Mouse (Mus musculus) urinary bladder, postnatal 4 days (tissue): Measurements from ENCODE around the gene Gm20388.
"Not testable (repeated sequence)": the region's sequence is repeated elsewhere in the genome, so short reads cannot be mapped to it uniquely, and the experiment has no call there.

Experiments
- DNase-seq, 2 experiments: peaks; one replicate each; pipeline ENCODE4 v3.0.0; 2021 to 2022; ENCODE audit warnings: low spot score in 2 of 2

The Gm20388 gene

GRCm38 (mm10) chr8:123474549-123474948 lies 3563.9 kb downstream of the Gm20388 start:
- DNase-seq = not testable (repeated sequence)

- no peak for DNase-seq
These were observed 3566.5 kb downstream of the Gm20388 start for GRCm38 (mm10) chr8:123476911-123477736.

- peak; percentile 90 to 91 for DNase-seq
These were observed 3567.2 kb downstream of the Gm20388 start, which contains the start of gene Afg3l1 for GRCm38 (mm10) chr8:123477737-123478258. TSS of gene Afg3l1 (plus strand) at chr8:123477903.

GRCm38 (mm10) chr8:123478456-123479218 lies 3568.0 kb downstream of the Gm20388 start:
- DNase-seq = no peak

DNA sequence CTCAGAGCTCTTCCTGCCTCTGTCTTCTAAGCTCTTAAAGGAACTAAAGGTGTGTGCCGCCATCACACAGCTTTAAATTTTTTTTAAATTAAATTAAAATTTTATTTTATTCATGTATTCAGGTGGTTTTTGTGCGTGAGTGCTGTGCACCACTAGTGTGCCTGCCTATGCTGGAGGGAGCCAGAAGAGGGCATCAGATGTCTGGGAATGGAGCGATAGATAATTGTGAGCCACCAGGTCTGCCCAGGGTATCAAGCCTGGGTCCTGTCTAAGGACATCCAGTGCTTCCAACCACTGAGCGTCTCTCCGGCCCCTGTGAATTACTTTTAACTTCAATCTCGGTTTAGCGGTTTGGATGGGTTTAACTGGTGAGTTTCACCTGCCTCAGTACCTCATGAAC lies 3572.0 kb downstream of the Gm20388 start:
- no peak for DNase-seq

DNA sequence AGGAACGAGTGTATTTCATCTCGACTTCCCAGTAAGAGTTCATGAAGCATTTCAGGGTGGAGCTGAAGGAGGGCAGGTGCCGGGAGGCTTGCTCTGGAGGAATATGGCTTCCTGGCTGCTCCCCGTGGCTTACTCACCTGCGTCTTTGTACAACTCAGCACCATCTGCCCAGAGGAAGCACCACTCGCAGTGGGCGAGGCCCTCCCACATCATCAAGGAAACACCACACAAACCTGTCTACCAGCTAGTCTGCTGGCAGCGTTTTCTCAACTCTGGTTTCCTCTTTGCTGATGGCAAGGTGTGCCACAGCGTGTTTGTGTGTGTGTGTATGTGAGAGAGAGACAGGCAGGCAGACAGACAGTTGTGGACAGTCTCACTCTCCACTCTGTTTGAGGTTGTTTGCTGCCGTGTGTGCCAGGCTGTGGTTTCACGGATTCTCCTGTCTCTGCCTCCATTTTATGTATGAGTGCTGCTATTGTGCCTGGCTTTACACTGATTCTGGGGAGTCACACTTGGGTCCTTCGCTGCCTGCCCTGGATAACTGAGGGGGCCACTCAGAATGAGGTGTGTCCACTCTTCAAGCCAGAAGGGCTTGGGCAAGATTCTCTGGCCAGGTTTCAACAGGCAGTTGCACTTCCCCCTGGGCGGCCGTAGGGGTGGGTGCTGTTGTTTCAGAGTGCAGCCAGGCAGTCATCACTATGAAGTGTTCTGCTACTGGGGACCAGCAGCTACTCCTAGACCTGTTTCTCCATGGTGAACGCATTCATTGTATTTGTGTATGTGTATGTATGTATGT lies 3580.8 kb downstream of the Gm20388 start:
- no peak for DNase-seq

DNA sequence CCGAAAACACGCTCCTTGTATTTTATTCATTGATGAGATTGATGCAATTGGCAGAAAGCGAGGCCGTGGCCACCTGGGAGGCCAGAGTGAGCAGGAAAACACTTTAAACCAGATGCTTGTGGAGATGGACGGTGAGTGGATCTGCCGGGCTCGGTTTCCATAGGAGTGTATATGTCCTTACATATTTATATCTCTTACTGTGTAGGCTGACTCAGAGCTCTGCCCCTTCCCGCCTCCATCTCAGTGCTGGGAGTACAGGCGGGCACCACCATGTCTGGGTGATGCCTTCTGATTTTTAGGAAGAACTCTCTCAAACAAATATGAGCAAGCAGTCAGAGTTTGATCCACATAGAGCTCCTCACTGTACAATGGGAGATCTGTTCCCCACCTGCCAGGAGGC lies 3582.3 kb downstream of the Gm20388 start:
- no peak for DNase-seq

DNA sequence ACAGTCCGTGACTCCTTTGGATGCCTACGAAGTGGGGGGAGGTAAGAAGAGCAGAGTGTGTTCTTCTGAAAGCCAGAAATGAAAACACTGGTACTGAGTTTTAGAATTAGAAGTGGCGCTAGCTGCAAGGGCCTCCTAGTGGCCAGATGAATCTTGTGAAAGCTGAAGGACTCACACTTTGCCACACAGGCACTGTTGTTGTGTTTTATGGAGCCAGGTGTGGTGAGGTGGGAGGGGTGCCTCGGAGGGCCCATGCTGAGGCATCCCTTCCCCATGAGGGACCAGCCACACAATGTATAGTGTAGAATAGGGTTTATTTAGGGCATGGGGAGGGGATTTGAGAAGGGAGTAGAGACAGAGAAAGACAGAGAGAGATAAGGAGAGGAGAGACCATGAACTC lies 3587.1 kb downstream of the Gm20388 start:
- no peak for DNase-seq

DNA sequence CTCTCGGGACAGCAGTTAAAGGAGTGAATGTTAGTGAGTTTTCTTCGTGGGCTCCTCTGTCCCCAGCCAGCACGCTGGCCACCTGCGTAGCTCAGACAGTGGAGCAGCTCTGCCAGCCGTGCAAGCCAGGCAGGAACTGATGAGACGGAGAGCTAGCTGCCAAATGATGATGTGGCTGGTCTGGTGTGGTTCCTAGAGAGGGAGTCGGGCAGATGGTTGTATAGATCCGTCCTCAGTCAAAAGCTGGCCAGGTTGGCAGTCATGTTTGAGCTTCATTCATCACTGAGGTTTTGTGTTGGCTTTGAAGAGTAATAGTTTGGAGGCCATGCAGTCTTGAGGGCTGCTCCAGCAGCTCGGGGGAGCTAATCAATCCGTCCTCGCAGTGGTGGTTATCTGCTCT lies 3588.3 kb downstream of the Gm20388 start:
- no peak for DNase-seq

DNA sequence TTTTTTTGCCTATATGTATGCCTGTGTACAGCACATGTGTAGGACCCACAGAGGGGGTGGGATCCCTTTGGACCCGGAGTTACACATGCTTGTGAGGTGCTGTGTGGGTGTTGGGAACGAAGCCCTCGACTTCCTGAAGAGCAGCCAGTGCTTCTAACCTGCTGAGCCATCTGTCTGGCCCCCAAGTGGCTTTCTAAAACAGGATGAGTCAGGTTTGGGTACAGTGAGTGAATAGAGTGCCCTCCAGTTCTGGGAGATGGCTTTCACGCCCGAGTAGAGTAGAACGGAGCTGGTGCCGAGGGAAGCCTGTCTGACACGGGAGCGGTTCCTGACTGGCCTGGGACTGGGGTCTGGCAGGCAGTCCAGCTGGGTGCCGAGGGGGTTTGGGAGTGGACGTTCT lies 3588.9 kb downstream of the Gm20388 start:
- DNase-seq = no peak

DNA sequence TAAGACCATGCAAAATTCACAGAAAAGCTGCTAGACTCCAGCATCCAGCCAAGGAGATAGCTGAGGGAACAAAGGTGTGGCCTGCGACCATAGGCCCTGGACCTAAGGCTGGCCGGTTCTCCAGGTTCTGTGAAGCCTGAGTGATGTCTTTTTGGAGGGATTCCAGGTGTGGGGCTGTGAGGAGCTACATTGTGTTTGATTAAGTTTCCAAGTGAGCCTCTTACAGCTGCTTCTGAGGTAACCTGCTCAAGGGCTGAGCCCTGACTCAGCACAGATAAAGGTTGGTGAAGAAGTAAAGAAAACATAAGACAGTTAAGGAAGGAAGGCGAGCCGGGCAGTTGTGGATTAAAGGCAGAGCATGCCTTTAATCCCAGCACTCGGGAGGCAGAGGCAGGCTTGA lies 3591.6 kb downstream of the Gm20388 start:
- DNase-seq = no peak

DNA sequence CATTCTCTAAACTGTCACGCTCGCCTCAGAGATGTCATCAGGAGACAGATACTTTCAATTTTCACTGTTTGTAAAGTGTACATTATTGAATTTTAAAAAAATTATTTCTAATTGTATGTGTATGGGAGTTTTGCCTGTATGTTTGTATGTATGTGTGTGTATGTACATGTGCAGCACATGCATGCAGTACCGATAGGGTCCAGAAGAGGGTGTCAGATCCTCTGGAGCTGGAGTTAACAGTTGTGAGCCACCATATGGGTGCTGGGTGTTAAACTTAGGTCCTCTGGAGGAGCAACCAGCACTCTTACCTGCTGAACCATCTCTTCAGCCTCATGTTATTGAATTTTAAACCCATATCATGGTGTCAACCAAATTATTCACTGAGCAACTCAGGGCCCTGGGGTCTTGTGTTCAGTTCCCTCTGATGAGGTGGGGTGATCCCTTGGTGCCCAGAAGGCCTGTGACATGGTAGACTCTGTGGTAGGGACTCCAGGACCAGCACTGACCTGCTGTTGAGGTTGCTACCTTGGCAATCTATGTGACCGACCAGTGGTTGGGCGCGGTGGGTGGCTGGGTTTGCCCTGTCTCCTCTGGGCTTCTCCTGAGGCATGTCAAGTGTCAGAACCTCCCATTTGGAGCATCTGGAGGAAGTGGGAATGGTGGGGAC lies 3593.3 kb downstream of the Gm20388 start:
- no peak for DNase-seq

DNA sequence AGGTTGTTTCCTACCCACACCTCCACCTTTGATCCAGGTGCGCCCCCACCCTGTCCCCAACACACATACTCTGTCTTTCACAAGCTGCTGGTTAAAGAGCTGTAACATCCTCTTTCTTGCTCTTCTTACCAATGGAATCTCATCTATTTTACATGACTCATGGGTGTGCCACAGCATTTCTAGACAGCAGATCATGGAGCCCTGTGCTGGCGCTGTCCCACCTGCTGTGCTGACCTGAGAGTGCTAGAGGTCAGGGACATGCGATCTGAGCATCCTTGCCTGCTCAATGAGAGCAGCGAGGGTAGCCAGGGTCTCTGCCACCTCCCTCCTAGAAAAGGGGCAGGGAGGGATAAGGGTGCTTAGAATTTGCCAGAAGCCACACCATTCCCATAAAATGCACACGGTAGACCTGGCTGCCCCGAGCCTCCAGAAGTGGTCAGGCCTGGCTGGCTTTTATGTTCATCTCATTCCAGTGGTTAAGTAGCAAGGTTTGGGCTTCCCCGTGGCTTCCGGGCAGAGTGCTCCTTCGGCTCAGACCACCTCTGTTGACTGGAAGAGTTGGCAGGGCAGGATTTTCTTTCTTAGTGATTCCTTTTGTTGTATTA lies 3594.1 kb downstream of the Gm20388 start:
- DNase-seq = no peak

GRCm38 (mm10) chr8:123505267-123505666 lies 3594.6 kb downstream of the Gm20388 start:
- DNase-seq = no peak

DNA sequence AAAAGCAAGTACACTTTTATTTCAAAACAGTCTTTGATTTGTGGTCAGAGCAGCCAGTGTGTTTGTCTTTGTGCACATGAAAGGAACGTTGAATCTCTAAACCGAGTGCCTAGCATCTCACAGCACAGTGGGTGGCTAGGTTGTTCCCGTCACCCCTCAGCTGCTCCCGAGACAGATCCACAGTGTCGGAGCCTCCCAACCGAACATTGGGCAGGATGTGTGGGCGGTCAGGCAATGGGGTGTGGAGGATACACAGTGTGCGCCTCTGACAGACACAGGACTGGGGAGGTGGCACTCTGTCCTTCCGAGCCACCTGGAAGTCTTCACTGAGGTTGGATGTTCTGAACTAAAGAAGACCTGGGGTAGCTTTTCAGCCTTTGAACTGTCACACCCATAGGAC lies 3595.1 kb downstream of the Gm20388 start:
- DNase-seq = no peak

- no peak for DNase-seq
These were observed 3596.5 kb downstream of the Gm20388 start for GRCm38 (mm10) chr8:123507153-123507552.

GRCm38 (mm10) chr8:123510819-123511218 lies 3600.2 kb downstream of the Gm20388 start:
- no peak for DNase-seq

GRCm38 (mm10) chr8:123514136-123514535 lies 3603.5 kb downstream of the Gm20388 start:
- DNase-seq = no peak

DNA sequence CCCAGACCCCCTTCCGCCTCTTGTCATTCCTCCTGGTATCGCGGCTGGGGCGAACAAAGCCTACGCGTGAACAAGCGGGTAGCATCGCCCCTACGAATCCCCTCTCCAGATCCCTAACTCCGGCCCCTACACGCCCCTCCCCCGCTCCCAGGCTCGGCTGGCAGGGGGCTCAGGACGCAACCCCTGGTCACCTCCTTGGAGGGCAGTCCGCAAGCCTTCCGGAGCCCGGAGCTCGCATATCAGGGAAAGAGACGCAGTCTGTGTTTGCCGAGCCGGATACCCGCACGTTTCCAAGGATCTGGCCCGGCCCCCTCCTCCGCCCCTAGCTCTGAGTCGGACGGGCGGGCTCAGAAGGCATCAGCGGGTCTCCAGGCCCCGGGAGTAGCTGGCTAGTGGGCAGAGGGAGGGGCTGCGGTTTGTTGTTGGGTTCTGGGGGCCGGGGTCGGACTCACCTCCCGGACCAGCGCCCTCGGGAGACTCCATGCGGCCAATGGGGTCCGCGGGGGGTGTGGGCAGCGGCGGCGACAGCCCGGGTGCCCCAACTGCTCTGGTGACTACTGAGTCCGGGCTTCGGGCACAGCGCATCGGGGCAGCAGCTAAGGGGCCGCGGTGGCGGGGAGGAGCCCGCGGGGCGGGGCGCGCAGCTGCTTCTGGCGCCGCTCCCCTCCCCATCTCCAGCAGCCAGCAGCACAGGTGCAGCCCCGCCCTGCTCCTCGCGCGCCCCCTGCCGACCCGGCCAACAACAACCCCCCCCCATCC lies 3604.3 kb downstream of the Gm20388 start, which contains the start of gene Dbndd1:
TSS of gene Dbndd1 (minus strand) at position 683 of the 759 bp plus-strand sequence.
- DNase-seq = no peak

DNA sequence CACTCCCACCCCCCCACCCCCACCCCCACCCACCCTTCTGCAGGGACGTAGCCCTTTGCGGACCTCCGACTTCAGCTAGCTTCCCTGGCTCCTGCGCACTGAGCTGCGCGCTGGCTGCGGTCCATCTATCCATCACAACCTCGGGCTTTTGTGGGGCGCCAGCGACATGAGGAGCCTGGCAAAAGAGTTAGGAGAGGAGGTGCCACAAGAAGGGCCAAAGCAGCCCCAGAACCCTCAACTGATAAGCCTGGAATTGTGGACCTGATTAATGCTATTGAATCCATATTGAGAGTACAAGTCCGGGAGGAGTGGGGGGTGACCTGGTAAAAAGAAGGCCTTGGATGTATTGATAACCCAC lies 3604.9 kb downstream of the Gm20388 start:
- no peak for DNase-seq
